Mouse (Mus musculus) cerebellum, postnatal 10 days (tissue): ENCODE measurements at regions not wholly inside any gene's neighbourhood (a gene's known extent, or its start where the extent isn't known, plus 50 kb on each side); places are given as distances from the start of the nearest gene placed in this dataset.

Experiments used
- DNase-seq, 2 experiments: peaks; one replicate each; pipeline ENCODE4 v3.0.0; 2021; ENCODE audit warnings: mixed read lengths in 2 of 2

GRCm38 (mm10) chr3:70860909-70861675 lies 853.7 kb downstream of the Otol1 start:
- peak; percentile 12 to 26 for DNase-seq

- peak; percentile 53 to 60 for DNase-seq
Observed at GRCm38 (mm10) chr3:70873688-70874551, 866.5 kb downstream of the Otol1 start.

- peak; percentile 74 to 76 for DNase-seq
Observed at GRCm38 (mm10) chr3:70874614-70875013, 867.2 kb downstream of the Otol1 start.
